Mouse (Mus musculus) urinary bladder, postnatal 4 days (tissue): ENCODE measurements around the gene Gprc6a.

ENCODE experiments used
- DNase-seq, 2 experiments: peaks; one replicate each; pipeline ENCODE4 v3.0.0; 2021 to 2022; ENCODE audit warnings: low spot score in 2 of 2

Gene Gprc6a

GRCm38 (mm10) chr10:51590139-51590574 is 41.1 kb downstream of the Gprc6a start, which contains the start of gene Fam162b:
Fam162b (minus strand) TSS chr10:51590517.
- DNase-seq, result no peak

GRCm38 (mm10) chr10:51584919-51585318 is 46.3 kb downstream of the Gprc6a start:
- DNase-seq, result no peak

GRCm38 (mm10) chr10:51584378-51584777 is 46.9 kb downstream of the Gprc6a start:
- DNase-seq, result no peak

GRCm38 (mm10) chr10:51571225-51571996 is 59.9 kb downstream of the Gprc6a start:
- no peak for DNase-seq
